Mouse (Mus musculus) testis, postnatal 10 days (tissue): ENCODE data around the gene Atf6b.
A peak's percentile ranks its signal among the peaks of the same experiment; 100 is the strongest.

Source experiments
- DNase-seq: peaks from one replicate; pipeline ENCODE4 v3.0.0; 2021; ENCODE audit warnings: low spot score

The Atf6b gene

DNA sequence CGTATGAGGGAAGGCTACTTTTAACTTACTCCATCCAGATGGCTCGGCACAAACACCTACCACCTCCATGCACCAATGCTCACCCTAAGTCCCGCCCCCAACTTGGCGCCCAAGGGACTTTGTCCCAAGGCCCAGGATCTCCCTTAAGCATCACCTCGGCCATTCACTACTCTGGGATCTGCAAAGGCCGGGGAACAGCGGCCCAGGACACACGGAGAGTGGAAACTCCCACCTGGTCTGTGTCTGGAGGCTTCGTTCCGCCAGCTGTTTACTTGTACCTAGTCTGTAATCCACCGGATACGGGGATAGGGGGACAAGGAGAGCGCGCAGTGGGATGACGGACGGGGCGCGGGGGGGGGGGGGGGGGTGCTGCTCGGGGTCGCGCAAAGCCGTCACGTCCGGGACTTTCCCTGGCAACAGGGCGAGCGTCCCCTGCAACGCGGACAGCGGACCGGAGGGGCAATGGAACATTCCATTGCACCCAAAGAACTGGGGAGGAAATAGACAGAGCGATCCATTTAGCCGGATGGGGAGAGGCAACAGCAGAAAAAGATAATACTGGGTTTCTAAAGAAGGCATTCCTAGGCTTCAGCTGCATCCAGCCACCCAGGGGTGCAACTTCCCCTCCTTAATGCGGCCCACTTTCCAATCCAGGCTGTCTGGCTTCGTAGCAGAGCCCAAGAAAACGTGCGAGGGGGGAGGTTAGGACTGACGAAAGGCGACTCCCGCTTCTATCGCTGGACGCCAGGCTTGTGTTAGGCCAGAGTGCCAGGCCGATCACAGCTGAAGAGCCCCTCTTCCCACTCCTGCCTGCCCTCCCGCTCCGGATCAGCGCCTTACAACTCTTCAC, 19.6 kb upstream of the Atf6b start:
- DNase-seq: peak; percentile 92

- peak; percentile 73 for DNase-seq
These were observed 18.9 kb upstream of the Atf6b start, which contains the start of gene Ppt2 for GRCm38 (mm10) chr17:34627943-34628643. Ppt2 (minus strand) TSS chr17:34628510.

DNA sequence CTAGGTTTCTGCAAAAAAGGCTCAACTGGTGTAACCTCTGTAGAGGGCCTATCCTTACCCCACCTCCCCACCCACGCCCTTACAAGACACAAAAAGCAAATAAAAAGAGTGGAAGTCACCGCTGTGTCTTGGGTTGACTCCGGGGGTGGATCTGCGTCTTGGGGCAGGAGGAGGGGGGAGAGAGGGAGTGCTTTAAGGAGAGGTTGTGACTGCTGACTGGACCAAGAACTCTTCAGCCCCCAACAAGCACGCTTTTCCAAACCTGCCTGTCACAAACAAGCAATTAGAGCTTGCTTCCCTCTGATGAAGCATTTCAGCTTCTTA, 18.3 kb upstream of the Atf6b start:
- no peak for DNase-seq

- no peak for DNase-seq
These were observed 17.7 kb upstream of the Atf6b start, which contains the start of gene Prrt1 for GRCm38 (mm10) chr17:34629221-34629751. Prrt1 (plus strand) TSS chr17:34629533.

- DNase-seq: no peak
These were observed 16.9 kb upstream of the Atf6b start for GRCm38 (mm10) chr17:34629796-34630603.

DNA sequence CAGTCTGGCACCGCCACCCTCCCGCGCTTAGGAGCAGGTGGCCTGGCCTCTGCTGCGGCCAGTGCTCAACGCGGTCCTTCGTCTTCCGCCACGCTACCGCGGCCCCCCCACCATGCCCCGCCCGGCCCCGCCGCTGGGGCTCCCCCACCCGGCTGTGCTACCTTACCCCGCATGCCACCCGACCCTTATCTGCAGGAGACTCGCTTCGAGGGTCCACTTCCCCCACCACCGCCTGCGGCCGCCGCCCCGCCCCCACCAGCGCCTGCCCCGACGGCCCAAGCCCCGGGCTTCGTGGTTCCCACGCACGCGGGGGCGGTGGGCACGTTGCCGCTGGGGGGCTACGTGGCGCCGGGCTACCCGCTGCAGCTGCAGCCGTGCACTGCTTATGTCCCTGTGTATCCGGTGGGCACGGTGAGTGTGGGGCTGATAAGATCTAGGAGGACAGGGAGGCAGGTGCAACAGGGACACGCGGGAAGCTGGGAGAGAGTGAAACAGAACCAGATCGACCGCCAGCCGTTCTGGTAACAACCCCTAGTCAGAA, 16.1 kb upstream of the Atf6b start:
- DNase-seq: peak; percentile 66

GRCm38 (mm10) chr17:34631647-34632046, 15.3 kb upstream of the Atf6b start:
- DNase-seq: no peak

DNA sequence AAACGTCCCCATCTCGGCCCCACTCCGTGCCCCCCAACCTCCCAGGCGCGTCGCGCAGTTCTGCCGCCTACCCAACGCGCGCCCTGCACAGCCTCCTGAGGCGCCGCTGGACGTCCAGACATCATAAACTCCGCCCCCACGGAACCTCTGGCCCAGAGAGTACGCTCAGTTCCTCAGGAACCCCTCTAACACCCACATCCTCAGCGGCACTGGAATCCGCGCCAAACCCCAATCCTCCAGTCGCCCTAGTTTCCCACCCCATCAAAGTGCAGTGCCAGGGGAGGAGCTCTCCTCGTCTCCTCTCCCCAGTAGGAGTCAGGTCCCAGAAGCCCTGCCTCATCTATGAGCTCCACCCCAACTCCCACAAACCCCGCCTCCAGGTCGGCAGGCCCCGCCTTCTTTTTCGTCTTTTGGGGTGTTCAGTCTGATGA, 14.7 kb upstream of the Atf6b start:
- DNase-seq: peak; percentile 89

DNA sequence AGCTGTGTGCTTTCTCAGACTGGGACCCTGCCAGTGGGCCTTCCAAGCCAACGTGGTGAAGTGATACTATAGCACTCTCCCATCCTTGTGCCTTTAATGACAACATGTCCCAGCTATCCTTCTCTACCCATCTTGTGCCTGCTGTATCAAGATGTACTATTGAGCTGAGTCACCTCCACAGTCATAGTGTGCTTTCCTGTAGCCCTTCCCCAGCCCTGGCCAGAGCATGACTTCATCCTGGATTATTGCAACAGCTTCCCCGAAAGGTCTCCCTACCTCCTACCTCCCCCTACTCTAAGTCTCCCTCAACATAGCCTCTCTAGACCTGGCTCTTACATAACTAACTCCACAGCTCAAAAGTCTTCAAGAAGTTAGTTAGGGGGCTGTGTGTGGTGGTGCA, 11.3 kb upstream of the Atf6b start:
- DNase-seq: no peak

DNA sequence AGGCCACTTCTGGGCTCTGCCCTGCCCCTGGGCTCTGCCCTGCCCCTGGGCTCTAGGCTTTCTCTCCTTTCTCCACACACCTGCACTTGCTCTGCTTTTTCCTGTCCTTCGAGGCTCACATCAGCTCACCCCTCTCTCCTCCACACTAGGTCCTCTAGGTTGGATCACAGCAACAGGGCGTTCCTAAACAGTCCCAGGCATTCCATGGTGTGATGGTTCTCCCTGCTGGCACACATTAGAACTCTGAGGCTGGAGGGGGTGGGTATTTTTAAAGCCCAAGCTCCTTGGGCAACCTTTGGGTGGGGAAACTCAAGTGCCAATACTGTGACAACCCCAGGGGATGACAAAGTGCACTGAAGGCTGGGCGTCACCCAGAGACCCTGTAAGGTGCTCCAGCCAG, 9.5 kb upstream of the Atf6b start:
- no peak for DNase-seq

GRCm38 (mm10) chr17:34639461-34640255, 7.3 kb upstream of the Atf6b start:
- DNase-seq: no peak

GRCm38 (mm10) chr17:34640778-34641601, 6.0 kb upstream of the Atf6b start:
- no peak for DNase-seq

- DNase-seq: no peak
These were observed 5.0 kb upstream of the Atf6b start for GRCm38 (mm10) chr17:34641945-34642344.

- no peak for DNase-seq
These were observed 3.6 kb upstream of the Atf6b start for GRCm38 (mm10) chr17:34643379-34643778.

DNA sequence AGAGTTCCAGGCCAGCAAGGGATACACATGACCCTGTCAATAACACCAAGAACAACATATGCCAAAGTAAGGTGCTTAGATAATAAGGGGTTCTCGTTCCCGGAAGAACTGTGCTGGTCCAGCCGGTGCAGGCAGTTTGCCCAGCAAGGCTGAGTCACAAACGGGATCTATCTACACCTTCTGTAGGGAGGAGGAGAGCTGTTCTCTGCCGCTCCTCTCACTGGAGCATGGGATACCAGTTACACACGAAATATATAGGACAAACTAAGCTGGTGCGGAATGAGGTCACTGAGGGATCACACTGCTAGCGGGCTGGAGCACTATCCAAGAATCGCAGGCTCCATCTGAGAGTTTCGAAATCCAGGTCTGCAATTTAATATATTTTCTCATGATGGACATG, 3.0 kb upstream of the Atf6b start:
- DNase-seq: no peak

- DNase-seq: peak; percentile 94
These were observed 2.3 kb upstream of the Atf6b start, which contains the start of gene Fkbpl for GRCm38 (mm10) chr17:34644608-34645007. Fkbpl (plus strand) TSS chr17:34644764.

DNA sequence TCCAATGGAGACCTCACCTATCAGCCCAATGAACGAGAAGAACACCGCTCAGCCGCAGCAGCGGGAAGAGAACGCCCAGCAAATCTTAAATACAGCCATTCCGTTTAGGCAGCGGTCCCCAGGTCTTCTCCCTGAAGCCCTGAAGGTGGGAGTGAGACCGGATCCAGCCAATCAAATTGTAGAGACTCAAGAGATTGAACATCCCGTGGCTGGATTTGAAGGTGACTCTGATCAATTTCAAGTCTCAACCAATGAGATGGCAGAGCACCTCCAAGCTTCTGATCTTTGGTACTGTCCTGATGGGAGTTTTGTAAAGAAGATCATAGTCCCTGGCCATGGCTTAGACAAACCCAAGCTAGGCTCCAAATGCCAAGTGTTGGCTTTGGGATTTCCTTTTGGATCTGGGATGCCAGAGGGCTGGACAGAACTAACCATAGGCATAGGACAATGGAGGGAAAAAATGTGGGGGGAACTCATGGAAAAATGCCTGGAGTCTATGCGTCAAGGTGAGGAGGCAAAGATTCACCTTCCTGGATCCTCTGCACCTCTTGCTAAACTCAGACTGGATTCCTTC, 1.6 kb upstream of the Atf6b start:
- no peak for DNase-seq

GRCm38 (mm10) chr17:34645831-34646511, 975 bp upstream of the Atf6b start:
- peak; percentile 67 for DNase-seq
